Mouse (Mus musculus) large intestine, adult 2 months (tissue): ENCODE results near the gene Bmp3. TPM values are rescaled to one million over a fixed set of nuclear protein-coding genes. Genes with fewer than 3 reads are reported as not detected.

ENCODE experiments used
- DNase-seq: peaks from one replicate; pipeline ENCODE4 v3.0.0-alpha.2; 2012; ENCODE audit warnings: low read depth, low spot score
- WGBS: fragments of 180-500 bp; shearing (Covaris S2); methylation state at CpG from one replicate; pipeline ENCODE4 v1.1.7; 2018; 5-methylcytosine and 5-hydroxymethylcytosine counted together
- polyA plus RNA-seq: library from polyadenylated mRNA; depleted of rRNA; stranded (reverse); fragments of >200 nt; gene quantifications from 2 replicates; pipeline ENCODE4 v1.2.3, GENCODE M21; 2012; rRNA removed

The Bmp3 gene
- 11.1 and 14.4 TPM in 2 replicates for polyA plus RNA-seq

- DNase-seq = no peak
- WGBS = 7% methylated on average over 10 of the region's 10 CpGs
Observed at GRCm38 (mm10) chr5:98854264-98854626, at the start of gene Bmp3. Gene Bmp3, plus strand, starts transcription at chr5:98854415.

GRCm38 (mm10) chr5:98804761-98805160, 49.5 kb upstream of the Bmp3 start:
- 90% methylated on average over 6 of the region's 6 CpGs for WGBS

GRCm38 (mm10) chr5:98806492-98806891, 47.7 kb upstream of the Bmp3 start:
- no peak for DNase-seq
- 86% methylated on average over 4 of the region's 4 CpGs for WGBS

More at GRCm38 (mm10) chr5:98804761-98805160, 49.5 kb upstream of the Bmp3 start:
- DNase-seq = no peak

DNA sequence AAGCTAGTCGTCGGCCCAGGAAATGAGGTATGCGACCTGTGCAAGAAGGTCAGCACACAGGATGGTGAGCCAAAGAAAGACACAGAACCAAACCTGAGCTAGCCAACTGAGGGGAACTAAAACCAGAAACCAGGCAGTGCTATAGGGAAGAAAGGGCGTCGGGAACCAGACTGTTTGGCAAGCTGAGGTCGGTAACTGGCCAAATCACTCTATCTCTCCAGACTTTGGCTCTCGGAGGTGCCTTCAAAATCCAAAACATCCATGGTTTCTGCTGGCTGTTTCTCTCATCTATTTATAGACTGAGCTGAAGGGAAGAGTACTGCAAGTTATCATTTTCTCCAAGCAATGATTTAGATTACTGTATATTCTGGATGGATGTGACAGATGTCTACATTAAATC, 47.2 kb upstream of the Bmp3 start:
- WGBS = 75% methylated on average over 7 of the region's 7 CpGs
- DNase-seq = no peak

DNA sequence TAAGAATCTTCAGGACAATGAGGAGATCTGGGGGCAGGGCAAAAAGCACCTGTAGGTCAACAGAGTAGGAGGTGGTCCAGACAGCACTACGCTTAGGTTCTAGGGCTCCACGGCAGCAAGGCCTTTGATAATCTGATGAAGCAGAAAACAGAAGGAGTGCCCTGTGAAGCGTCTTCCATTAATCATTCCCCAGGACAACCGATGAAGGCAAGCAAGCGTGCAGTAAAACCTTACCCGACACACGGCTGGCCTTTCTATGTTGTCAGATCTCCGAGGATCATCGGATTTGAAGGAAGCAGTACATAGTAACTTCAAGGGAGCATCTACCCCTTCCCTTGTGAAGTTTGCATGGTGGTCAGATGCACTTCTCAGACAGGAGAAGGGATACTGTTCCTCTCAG, 46.3 kb upstream of the Bmp3 start:
- no peak for DNase-seq
- 30% methylated on average over 9 of the region's 9 CpGs for WGBS

DNA sequence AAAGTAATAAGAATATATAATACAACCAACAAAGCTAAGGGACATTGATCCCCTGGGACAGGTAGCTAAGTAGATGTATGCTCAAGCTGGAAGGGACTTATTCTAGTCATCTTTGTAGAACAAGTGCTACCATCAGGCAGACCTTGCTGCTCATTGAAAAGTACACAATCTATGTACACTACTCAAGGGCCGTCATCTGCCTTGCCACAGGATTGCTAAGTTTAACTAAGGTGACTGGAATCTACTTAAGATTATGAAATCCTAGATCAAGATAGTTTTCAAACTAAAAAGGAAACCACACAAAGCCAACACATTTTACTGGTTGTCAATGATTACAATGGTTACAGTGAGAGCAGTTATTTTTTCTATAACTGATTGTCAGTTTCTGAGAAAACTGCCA, 41.8 kb upstream of the Bmp3 start:
- no peak for DNase-seq
- 84% methylated on average over 1 of the region's 1 CpGs for whole genome bisulfite sequencing

- 80% methylated on average over 1 of the region's 1 CpGs for WGBS
- no peak for DNase-seq
Observed at GRCm38 (mm10) chr5:98815269-98815668, 38.9 kb upstream of the Bmp3 start.

- no peak for DNase-seq
- WGBS = 78% methylated on average over 9 of the region's 9 CpGs
Observed at GRCm38 (mm10) chr5:98833760-98834159, 20.5 kb upstream of the Bmp3 start.

DNA sequence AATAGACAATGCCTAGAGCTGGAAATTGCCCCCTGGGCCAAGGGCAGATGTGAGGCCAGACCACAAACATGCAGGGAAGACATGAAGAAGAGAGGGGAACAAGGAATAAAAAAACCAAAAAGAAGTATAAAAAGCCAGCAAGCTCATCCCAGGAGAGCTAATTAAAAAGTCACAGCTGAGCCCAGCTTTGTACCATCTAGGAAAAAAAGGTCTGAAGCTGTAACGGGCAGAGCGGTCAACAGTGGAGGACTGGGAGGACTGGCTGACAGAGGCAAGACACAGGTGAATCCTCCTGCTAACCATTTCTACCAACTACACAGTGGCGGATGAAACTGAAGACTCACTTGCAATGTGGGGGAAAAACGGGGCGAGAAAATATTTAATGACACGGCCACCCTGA, 19.9 kb upstream of the Bmp3 start:
- no peak for DNase-seq
- 94% methylated on average over 6 of the region's 6 CpGs for WGBS

DNA sequence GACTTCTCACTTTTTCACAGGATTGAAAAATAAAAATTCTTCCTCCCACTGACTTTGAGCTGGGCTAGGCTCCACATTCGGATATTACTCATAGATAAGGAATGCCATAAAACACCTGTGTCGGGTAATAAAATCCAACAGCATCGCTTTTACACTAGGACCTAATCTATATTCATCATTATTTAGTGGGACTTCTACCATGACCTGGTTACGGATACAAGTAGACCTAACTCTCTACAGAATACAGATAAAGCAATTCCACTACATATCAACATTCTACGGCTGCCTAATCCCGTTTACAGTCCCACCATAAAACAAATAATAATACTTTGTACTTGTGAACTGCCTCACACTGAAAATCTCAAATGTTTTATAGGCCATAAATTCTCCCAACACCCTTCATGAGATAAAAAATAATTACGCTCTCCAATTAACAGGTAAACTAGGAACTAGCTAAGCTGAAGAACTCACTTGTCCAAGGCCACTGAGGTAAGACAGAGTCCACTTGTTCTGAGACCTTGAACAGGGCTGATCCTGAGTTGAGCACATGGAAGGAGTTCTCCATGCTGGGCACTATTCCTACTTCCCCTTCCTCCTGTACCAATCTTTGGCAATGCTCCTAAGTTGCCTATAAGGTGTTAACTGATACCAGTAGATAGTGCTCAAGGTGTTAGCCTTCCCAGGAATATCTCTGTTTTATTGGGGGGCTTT, 11.5 kb upstream of the Bmp3 start:
- 25% methylated on average over 7 of the region's 7 CpGs for WGBS

GRCm38 (mm10) chr5:98844664-98845063, 9.6 kb upstream of the Bmp3 start:
- 13% methylated on average over 1 of the region's 1 CpGs for WGBS
- DNase-seq = no peak

More for the DNA sequence above, 11.5 kb upstream of the Bmp3 start:
- no peak for DNase-seq

- under 1% methylated on average over 74 of the region's 75 CpGs for WGBS
- DNase-seq = no peak
Observed at GRCm38 (mm10) chr5:98854627-98855564, 681 bp downstream of the Bmp3 start.

DNA sequence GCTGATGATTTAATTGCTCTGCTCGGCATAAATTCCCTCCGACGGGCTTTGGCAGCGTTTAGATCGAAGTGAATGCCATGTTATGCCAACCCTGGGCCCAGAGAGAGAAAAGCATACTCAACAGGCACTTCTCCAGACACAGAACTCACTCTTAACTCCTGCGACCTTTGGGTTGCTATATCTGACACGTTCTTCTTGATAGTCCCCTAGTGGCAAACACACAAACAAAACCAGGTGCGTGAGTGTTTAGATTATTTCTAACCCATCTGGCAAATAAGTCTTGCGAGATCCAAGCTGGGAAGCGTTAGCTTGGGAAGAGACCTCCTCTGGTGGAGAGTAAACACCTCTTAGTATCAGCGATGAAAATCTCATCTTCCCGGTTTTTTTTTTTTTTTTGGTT, 1.5 kb downstream of the Bmp3 start:
- no peak for DNase-seq
- WGBS = 2% methylated on average over 12 of the region's 12 CpGs

GRCm38 (mm10) chr5:98856356-98856755, 2.1 kb downstream of the Bmp3 start:
- 29% methylated on average over 7 of the region's 7 CpGs for WGBS

DNA sequence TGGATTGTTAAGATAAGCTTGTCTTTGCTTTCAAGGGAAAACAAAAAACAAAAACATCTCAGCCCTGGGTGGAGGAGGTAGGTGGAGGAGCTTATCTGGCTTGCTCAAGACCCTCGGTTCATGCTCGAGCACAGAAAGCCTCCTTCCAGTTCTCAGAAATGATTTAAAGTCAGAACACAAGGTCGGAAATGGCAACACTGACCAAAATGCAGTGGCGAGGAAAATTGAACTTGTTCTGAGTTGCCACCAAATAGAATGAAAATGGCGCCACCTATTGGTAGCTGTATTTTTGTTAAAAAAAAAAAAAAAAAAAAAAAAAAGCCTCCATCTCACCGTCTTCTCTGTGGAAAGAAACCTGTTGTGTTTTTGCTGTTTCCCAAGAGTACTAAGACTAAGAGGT, 9.7 kb downstream of the Bmp3 start:
- no peak for DNase-seq
- 1% methylated on average over 6 of the region's 6 CpGs for WGBS

More at GRCm38 (mm10) chr5:98856356-98856755, 2.1 kb downstream of the Bmp3 start:
- no peak for DNase-seq

GRCm38 (mm10) chr5:98865146-98865545, 10.9 kb downstream of the Bmp3 start:
- DNase-seq = no peak
- 83% methylated on average over 5 of the region's 5 CpGs for WGBS

DNA sequence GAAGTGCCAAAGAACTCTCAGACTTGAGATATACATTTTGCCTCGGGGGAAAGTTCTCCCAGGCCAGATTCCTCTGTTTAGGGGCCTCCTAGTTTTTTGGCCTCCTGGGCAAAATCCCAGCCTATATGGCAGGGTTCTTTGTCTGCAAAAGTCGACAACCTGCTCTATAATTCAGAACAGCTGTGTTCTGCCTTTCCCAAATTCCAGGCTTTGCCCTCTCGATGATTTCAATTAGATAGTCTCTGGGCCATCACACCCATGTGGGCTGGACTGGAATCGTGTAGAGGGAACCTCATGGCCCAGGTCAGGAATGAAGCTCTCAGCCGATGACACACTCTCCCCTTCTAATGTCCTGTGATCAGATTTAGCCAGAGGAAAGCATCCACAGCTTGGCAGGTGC, 21.8 kb downstream of the Bmp3 start:
- WGBS = 63% methylated on average over 5 of the region's 5 CpGs
- DNase-seq = no peak

DNA sequence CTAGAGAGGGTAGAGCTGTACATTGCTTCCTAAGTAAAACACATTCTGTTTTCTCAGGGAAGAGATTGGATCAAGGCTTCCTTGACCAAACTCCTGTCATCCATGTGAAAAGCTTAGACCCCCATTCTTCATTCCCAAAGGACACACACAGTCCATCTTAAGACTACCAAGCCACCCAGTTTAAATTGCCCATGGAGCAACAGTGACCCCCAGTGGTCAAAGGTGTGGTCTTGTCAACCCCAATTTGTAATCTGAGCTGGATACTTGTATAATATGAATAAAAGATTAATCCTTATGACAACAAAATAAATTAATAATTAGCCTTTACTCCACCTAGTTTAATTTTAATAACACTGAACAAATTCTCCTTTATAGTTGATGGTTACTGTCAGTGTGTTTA, 24.7 kb downstream of the Bmp3 start:
- no peak for DNase-seq

- WGBS = 42% methylated on average over 3 of the region's 3 CpGs
- no peak for DNase-seq
Observed at GRCm38 (mm10) chr5:98882096-98882495, 27.9 kb downstream of the Bmp3 start.

GRCm38 (mm10) chr5:98890544-98891050, 36.4 kb downstream of the Bmp3 start:
- no peak for DNase-seq
- WGBS = 69% methylated on average over 2 of the region's 2 CpGs

DNA sequence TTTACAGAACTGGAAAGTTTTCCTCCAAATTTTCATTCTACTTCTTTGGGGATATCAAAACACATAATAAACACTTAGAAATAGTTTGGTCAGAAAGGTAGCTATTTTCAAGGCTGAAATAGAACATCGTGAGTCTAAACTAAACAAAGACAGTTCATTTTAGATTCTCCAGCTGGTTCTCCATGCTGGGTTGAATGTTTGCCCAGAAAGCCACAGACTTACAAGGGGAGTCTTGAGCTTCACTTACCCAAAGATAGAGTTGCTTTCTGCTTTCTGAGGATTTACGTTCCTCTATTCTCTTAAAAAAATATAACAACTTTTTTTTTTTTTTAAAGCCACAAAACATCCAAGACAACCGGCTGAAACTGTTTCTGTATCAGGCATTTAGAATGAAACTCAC, 40.1 kb downstream of the Bmp3 start:
- DNase-seq = no peak
- WGBS = 65% methylated on average over 3 of the region's 3 CpGs
